Mouse (Mus musculus): ENCODE measurements around the gene Cdc42bpa. TPM values are rescaled to one million over a fixed set of nuclear protein-coding genes. Genes with fewer than 3 reads are reported as not detected.
"Not testable (repeated sequence)": the region's sequence is repeated elsewhere in the genome, so short reads cannot be mapped to it uniquely, and the experiment has no call there.

The Cdc42bpa gene
- total RNA-seq, 1 experiment from 2014 or later, result 1.7 TPM

DNA sequence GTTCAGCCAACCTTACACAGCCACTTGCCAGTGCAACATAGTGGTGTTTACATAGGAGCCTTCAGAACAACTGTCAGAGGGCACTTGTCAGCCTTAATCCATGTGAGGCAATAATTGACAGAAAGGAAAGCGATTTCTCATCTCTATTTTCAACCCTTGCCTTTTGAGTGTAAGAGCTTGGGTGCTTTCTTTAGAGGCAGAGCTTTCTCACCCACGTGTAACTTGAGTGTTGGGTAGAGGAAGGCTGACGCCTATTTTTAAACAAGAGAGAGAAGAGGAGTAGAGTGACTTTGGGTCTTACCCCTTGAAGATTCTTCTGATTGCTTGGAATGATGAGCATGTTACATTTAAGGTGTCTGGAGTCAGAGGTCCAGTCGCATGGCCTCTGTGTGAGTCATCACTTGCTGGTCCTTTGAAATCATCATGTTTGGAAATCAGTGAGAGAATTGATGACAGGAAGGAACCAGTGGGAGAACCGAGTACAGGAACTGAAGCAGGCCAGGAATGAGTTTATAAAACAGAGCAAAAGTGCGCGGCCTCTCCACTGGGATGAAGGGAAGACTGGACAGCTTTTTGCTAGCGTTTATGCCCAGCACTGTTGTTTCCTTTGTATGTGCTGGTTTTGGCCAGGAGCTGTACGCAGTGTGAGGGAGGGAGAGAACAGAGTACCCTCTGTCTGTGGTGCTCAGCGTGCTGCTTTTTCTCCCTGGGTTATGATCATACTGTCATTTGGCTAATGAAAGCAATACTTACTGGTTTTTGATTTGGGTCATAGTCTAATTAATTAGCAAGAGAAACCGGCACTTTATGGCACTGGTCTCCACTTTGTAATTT lies 61.4 kb downstream of the Cdc42bpa start:
- ATAC-seq (ENCODE audit: extremely low read depth, insufficient number of reproducible peaks, low FRiP score, poor library complexity, severe bottlenecking), result no peak

GRCm38 (mm10) chr1:180023512-180023911 lies 63.2 kb downstream of the Cdc42bpa start:
- ATAC-seq (ENCODE audit: extremely low read depth, insufficient number of reproducible peaks, low FRiP score, poor library complexity, severe bottlenecking), result no peak

DNA sequence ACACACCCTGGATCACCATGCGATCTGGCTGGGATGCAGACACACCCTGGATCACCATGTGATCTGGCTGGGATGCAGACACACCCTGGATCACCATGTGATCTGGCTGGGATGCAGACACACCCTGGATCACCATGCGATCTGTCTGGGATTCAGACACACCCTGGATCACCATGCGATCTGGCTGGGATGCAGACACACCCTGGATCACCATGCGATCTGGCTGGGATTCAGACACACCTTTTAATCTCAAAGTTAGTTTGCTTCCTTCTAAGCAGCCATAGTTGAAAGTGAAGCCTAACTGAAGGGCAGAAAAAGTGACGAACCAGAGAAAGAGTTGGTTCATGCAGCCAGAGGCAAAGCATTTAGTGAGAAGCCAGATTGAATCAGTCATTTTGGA lies 69.6 kb downstream of the Cdc42bpa start:
- ATAC-seq (ENCODE audit: extremely low read depth, insufficient number of reproducible peaks, low FRiP score, poor library complexity, severe bottlenecking), result not testable (repeated sequence)

GRCm38 (mm10) chr1:180030631-180031365 lies 70.5 kb downstream of the Cdc42bpa start:
- ATAC-seq (ENCODE audit: extremely low read depth, insufficient number of reproducible peaks, low FRiP score, poor library complexity, severe bottlenecking), result no peak

DNA sequence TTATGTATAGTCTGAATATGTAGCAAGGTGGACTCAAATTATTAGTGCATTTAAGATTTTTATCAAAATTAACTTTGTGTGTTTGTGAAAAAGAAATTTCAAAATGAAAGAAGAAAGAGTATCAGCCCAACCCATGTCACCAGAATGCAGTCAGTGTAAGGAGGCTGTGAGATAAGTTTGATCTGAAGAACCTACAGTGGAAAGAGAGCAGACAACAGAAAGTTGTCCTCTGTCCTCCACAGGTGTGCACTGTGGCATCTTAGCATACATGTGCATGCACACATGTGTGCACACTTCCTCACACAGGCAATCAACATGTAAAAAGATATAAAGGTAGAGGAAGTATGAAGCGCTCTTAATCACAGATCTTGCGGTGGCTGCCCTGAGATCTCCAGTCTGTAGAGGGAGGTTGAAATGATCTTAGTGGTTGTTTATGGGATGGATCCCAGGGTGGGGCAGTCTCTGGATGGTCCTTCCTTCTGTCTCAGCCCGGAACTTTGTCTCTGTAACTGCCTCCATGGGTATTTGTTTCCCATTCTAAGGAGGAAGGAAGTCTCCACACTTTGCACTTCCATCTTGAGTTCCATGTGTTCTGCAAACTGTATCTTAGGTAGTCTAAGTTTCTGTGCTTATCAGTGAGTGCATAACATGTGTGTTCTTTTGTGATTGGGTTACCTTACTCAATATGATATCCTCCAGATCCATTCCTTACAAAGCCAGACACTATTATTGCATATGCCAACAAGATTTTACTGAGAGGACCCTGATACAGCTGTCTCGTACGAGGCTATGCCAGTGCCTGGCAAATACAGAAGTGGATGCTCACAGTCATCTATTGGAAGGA lies 71.7 kb downstream of the Cdc42bpa start:
- no peak for ATAC-seq (ENCODE audit: extremely low read depth, insufficient number of reproducible peaks, low FRiP score, poor library complexity, severe bottlenecking)

- ATAC-seq (ENCODE audit: extremely low read depth, insufficient number of reproducible peaks, low FRiP score, poor library complexity, severe bottlenecking), result no peak
These were observed 77.2 kb downstream of the Cdc42bpa start for GRCm38 (mm10) chr1:180037461-180037860.

GRCm38 (mm10) chr1:180044160-180044559 lies 83.9 kb downstream of the Cdc42bpa start:
- no peak for ATAC-seq (ENCODE audit: extremely low read depth, insufficient number of reproducible peaks, low FRiP score, poor library complexity, severe bottlenecking)

DNA sequence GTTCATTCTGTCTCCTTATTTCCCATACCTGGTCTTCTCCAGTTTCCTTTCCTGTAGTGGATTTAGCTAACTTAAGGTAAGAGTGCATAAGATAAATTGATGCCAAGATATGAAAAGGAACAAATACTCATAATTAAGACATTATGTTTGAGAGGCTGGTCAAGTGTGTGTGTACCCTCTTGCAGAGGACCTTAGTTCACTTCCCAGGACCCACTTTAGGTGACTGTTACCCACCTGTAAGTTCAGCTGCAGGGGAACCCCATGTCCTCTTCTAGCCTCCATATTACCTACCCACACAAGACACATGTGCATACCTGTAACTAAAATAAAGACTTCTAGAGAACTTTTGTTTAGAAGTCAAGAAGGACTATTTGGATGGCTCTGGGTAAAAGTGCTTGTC lies 84.9 kb downstream of the Cdc42bpa start:
- ATAC-seq (ENCODE audit: extremely low read depth, insufficient number of reproducible peaks, low FRiP score, poor library complexity, severe bottlenecking), result no peak

- no peak for ATAC-seq (ENCODE audit: extremely low read depth, insufficient number of reproducible peaks, low FRiP score, poor library complexity, severe bottlenecking)
These were observed 128.9 kb downstream of the Cdc42bpa start for GRCm38 (mm10) chr1:180089176-180089575.

GRCm38 (mm10) chr1:180098426-180098825 lies 138.2 kb downstream of the Cdc42bpa start:
- ATAC-seq (ENCODE audit: extremely low read depth, insufficient number of reproducible peaks, low FRiP score, poor library complexity, severe bottlenecking), result no peak

GRCm38 (mm10) chr1:180104567-180104966 lies 144.3 kb downstream of the Cdc42bpa start:
- no peak for ATAC-seq (ENCODE audit: extremely low read depth, insufficient number of reproducible peaks, low FRiP score, poor library complexity, severe bottlenecking)

GRCm38 (mm10) chr1:180109050-180109449 lies 148.8 kb downstream of the Cdc42bpa start:
- ATAC-seq (ENCODE audit: extremely low read depth, insufficient number of reproducible peaks, low FRiP score, poor library complexity, severe bottlenecking), result no peak

DNA sequence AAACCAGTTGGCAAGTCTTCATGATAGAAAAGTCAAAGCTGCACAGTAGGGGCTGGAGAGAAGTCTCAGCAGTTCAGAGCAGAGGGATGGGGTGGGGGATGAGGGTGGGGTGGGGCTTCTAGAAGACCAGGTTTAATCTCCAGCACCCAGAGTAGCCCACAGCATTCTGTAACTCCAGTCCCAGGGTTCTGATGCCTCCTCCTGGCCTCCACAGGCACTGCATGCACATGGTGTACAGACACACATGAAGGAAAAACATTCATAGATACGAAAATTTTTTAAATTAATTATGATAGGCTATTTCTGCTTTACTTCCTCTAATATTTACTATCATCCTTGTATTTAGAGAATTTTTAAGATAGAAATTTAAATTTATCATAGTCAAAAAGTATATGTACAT lies 156.3 kb downstream of the Cdc42bpa start:
- ATAC-seq (ENCODE audit: extremely low read depth, insufficient number of reproducible peaks, low FRiP score, poor library complexity, severe bottlenecking), result no peak

DNA sequence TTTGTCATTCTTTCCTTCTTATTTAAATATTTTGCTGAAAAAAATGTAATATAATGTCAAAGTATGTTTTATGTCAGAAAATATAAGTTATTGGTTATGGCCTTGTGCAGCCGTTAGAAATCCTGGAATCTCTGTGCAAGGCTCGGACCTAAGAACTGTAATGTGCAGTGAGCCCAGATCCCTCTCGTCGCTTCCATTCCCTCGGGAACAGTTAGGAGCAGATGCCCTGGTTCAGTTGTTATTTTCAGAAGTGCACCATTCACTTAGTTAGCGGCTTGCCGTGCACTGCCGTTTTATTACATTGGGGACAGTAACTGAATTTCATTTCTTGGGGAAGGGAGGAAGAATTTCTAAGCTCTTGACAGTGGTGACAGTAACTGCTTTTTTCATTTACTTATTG lies 158.0 kb downstream of the Cdc42bpa start:
- no peak for ATAC-seq (ENCODE audit: extremely low read depth, insufficient number of reproducible peaks, low FRiP score, poor library complexity, severe bottlenecking)

GRCm38 (mm10) chr1:180128077-180128792 lies 168.0 kb downstream of the Cdc42bpa start:
- ATAC-seq (ENCODE audit: extremely low read depth, insufficient number of reproducible peaks, low FRiP score, poor library complexity, severe bottlenecking), result no peak

- no peak for ATAC-seq (ENCODE audit: extremely low read depth, insufficient number of reproducible peaks, low FRiP score, poor library complexity, severe bottlenecking)
These were observed 171.1 kb downstream of the Cdc42bpa start for GRCm38 (mm10) chr1:180131402-180131801.

- no peak for ATAC-seq (ENCODE audit: extremely low read depth, insufficient number of reproducible peaks, low FRiP score, poor library complexity, severe bottlenecking)
These were observed 171.9 kb downstream of the Cdc42bpa start for GRCm38 (mm10) chr1:180132187-180132586.

- no peak for ATAC-seq (ENCODE audit: extremely low read depth, insufficient number of reproducible peaks, low FRiP score, poor library complexity, severe bottlenecking)
These were observed 178.9 kb downstream of the Cdc42bpa start for GRCm38 (mm10) chr1:180139158-180139557.

DNA sequence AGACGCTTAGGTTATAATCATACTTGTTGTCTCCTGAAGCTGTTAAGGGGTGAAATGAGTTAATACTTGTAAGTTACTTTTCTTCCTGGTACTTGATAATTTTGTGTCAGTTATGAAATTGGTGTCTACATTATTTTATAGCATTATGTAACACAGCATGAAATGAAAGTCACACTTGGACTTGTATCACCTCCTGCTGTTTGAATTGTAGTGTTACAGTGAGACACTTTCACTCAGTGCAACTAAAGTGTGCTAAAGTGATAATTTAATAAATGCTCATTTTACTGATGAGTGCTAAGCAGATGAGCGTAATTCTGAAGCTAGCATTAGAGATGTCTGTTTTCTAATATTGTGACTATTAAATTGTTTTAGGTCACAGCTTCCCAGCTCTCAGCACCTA lies 180.7 kb downstream of the Cdc42bpa start:
- no peak for ATAC-seq (ENCODE audit: extremely low read depth, insufficient number of reproducible peaks, low FRiP score, poor library complexity, severe bottlenecking)

All from neutrophil, adult 5-6 weeks (primary cell).